Mouse (Mus musculus) retina, embryonic 14.5 days (tissue): ENCODE measurements at regions not wholly inside any gene's neighbourhood (a gene's known extent, or its start where the extent isn't known, plus 50 kb on each side); places are given as distances from the start of the nearest gene placed in this dataset.

Source experiments
- DNase-seq: peaks from one replicate; pipeline ENCODE4 v3.0.0-alpha.2; 2015; ENCODE audit warnings: low spot score

- no peak for DNase-seq
Measured at GRCm38 (mm10) chr16:39650616-39651015, 333.5 kb upstream of the Lsamp start.

GRCm38 (mm10) chr16:39667905-39668304, 316.3 kb upstream of the Lsamp start:
- DNase-seq = no peak

GRCm38 (mm10) chr16:39672096-39672985, 311.8 kb upstream of the Lsamp start:
- no peak for DNase-seq

GRCm38 (mm10) chr16:39675775-39676174, 308.4 kb upstream of the Lsamp start:
- no peak for DNase-seq

GRCm38 (mm10) chr16:39678285-39678684, 305.9 kb upstream of the Lsamp start:
- DNase-seq = no peak

- no peak for DNase-seq
Measured at GRCm38 (mm10) chr16:39693061-39693460, 291.1 kb upstream of the Lsamp start.

- no peak for DNase-seq
Measured at GRCm38 (mm10) chr16:39695855-39696254, 288.3 kb upstream of the Lsamp start.

- no peak for DNase-seq
Measured at GRCm38 (mm10) chr16:39699201-39699600, 285.0 kb upstream of the Lsamp start.

- no peak for DNase-seq
Measured at GRCm38 (mm10) chr16:39706131-39706530, 278.0 kb upstream of the Lsamp start.

GRCm38 (mm10) chr16:39709387-39710039, 274.6 kb upstream of the Lsamp start:
- no peak for DNase-seq

- no peak for DNase-seq
Measured at GRCm38 (mm10) chr16:39727586-39727985, 256.6 kb upstream of the Lsamp start.

- DNase-seq = no peak
Measured at GRCm38 (mm10) chr16:39746041-39746736, 238.0 kb upstream of the Lsamp start.

- no peak for DNase-seq
Measured at GRCm38 (mm10) chr16:39751748-39752147, 232.4 kb upstream of the Lsamp start.

- peak; percentile 63 for DNase-seq
Measured at GRCm38 (mm10) chr16:39801063-39801462, 183.1 kb upstream of the Lsamp start.

- DNase-seq = no peak
Measured at GRCm38 (mm10) chr16:39820131-39820530, 164.0 kb upstream of the Lsamp start.

- no peak for DNase-seq
Measured at GRCm38 (mm10) chr16:39834241-39834640, 149.9 kb upstream of the Lsamp start.

GRCm38 (mm10) chr16:39881525-39881924, 102.6 kb upstream of the Lsamp start:
- DNase-seq = no peak

- no peak for DNase-seq
Measured at GRCm38 (mm10) chr16:39887944-39888343, 96.2 kb upstream of the Lsamp start.
